Mouse (Mus musculus): Measurements from ENCODE around the gene Cacna2d1.
A peak's percentile ranks its signal among the peaks of the same experiment; 100 is the strongest.

Gene Cacna2d1

DNA sequence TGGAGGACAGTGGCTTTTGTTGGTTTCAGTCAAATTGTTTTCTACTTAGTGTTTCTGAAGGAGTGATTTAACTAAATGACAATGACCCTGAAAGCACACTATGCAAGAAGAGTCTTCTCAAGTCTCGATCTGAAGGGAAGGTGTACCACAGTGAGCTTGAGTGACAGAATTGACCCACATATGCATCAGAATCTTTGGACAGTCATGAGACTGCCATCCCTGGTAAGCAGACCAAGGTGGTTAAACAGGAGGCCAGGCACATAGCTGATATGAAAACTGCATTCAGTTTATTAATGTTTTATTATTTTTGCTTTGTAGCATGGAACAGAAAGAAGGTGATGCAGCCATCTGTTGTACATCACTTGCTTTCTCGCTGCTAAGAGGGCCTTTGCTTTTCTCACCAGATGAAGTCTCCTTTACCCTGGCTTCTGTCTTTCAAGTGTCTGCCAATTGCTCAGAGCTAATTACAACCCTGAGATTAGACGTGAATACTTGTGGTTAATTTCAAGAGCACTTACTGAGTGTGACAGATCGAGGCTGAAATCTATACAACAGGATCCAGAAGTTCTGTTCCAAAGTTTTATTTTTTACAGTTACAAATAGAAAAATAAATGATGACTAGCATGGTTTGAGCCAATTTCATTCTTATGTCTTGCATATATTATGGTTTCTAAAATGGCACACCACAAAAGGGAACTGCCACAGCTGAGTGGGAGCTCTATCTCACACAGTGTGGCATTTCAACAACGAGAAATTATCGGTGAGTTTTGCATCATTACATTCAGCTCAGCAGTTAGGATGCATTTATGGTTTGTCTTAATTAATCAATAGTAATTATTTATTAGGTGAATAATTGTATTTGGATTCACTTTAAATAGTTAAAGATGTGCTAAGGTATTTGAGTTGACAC lies 221.1 kb downstream of the Cacna2d1 start:
- no peak for DNase-seq (ENCODE audit: low spot score)

GRCm38 (mm10) chr5:16163270-16163669 lies 228.8 kb downstream of the Cacna2d1 start:
- DNase-seq (ENCODE audit: low spot score) = no peak

DNA sequence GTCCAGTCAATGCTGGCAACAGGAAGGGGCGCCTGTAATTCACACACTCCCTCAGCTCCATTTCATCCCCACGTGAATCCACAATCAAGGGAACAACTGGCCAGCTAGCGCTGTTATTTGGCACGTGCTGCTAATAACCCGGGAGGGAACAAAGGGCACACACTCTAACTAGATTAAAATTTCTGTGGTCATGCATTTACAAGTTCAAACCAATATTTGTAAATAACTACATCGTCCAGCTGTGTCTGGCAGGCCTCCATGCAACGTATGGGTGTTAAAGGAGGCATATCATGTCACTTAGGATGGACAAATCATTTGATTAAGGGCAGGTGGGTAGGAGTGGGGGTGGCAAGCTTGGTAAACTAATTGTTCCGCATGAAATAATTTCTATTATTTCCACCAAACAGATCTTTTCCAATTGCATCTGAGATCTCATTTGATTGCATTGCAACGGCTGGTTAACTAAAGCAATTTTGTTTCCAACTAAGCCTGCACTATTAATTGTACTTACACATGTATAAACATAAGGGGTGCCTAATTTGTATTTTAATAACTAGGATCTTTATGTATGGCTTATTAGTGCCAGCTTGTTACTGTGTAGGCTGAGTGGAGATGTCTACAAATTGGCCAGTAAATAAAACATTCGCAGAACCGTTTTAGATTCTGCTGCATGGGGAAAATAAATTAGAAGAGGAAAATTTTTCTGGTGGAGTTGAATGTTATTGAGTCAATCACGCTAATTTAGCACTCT lies 231.8 kb downstream of the Cacna2d1 start:
- no peak for DNase-seq (ENCODE audit: low spot score)

DNA sequence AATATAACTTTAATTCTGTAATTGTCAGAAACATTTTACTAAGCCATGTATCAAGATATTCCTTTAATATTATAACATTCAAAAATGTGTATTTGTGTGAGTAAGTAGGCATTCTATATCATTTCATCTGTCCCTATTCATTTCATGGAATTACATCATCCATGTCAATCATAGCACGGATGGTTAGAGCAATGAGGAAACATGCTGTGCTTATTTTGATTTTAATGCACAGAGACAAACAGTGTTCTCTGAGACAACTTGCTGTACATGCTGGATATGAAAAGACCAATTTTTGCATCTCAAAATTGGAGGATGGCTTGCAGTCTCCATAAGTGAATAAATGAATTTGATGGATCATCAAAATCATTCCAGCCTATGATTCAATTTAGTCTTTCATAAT lies 232.4 kb downstream of the Cacna2d1 start:
- DNase-seq (ENCODE audit: low spot score) = no peak

DNA sequence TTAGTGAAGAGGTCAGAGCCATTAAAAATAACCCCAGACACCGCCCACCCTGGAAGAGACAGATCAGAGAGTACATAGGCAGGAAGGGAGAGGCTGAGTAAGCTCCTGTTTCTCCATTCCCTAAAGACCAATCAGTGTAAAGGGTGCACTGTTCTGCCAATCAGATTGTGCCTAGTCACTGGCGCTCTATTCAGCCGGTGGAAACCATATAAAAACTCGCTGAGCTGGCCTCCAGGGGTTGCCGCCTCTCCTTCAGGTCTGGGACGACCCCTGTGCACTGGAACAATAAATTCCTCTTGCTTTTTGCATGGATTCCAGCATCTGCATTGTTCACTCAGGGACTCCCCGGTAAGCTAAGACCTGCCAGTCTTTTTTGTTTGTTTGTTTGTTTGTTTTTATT lies 246.6 kb downstream of the Cacna2d1 start:
- no peak for DNase-seq (ENCODE audit: low spot score)

GRCm38 (mm10) chr5:16184064-16184463 lies 249.6 kb downstream of the Cacna2d1 start:
- peak; percentile 55 for DNase-seq (ENCODE audit: low spot score)

GRCm38 (mm10) chr5:16187931-16188330 lies 253.4 kb downstream of the Cacna2d1 start:
- no peak for DNase-seq (ENCODE audit: low spot score)

GRCm38 (mm10) chr5:16189878-16190277 lies 255.4 kb downstream of the Cacna2d1 start:
- no peak for DNase-seq (ENCODE audit: low spot score)

GRCm38 (mm10) chr5:16191165-16191564 lies 256.7 kb downstream of the Cacna2d1 start:
- DNase-seq (ENCODE audit: low spot score) = no peak

- no peak for DNase-seq (ENCODE audit: low spot score)
Measured at GRCm38 (mm10) chr5:16199816-16200215, 265.3 kb downstream of the Cacna2d1 start.

GRCm38 (mm10) chr5:16221960-16222359 lies 287.5 kb downstream of the Cacna2d1 start:
- no peak for DNase-seq (ENCODE audit: low spot score)

DNA sequence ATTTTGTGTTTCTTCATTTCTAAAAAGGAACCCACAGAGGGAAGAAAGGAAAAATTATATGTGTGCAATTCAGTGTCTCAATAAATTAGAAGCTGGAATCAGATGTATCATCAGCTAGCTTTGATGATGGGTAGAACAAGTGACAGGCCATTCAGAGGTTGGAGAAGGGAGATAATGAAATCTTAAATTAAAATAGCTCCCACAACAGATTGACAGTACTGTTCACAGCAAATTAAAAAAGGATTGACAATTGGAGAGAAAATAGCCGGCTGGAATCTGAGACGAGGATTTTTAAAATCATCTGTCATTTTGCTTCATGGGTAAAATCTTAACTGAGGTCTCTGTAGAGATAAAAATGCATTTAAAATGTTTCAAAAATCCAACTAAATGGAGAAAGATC lies 290.9 kb downstream of the Cacna2d1 start:
- no peak for DNase-seq (ENCODE audit: low spot score)

DNA sequence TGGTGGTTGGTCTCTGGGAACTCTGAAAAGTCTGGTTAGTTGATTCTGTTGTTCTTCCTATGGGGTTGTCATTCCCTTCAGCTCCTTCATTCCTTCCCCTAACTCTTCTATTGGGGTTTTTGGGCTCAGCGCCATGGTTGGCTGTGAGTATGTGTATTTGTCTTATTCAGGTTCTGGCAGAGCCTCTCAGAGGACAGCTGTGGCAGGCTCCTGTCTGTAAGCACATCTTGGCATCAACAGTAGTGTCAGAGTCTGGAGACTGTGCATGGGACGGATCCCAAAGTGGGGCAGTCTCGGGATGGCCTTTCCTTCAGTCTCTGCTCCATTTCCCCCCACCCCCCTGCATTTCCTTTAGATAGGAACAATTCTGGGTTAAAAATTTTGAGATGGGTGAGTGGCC lies 294.9 kb downstream of the Cacna2d1 start:
- no peak for DNase-seq (ENCODE audit: low spot score)

GRCm38 (mm10) chr5:16231477-16231876 lies 297.0 kb downstream of the Cacna2d1 start:
- DNase-seq (ENCODE audit: low spot score) = no peak

GRCm38 (mm10) chr5:16234891-16235290 lies 300.4 kb downstream of the Cacna2d1 start:
- DNase-seq (ENCODE audit: low spot score) = no peak

GRCm38 (mm10) chr5:16235864-16236263 lies 301.4 kb downstream of the Cacna2d1 start:
- no peak for DNase-seq (ENCODE audit: low spot score)

DNA sequence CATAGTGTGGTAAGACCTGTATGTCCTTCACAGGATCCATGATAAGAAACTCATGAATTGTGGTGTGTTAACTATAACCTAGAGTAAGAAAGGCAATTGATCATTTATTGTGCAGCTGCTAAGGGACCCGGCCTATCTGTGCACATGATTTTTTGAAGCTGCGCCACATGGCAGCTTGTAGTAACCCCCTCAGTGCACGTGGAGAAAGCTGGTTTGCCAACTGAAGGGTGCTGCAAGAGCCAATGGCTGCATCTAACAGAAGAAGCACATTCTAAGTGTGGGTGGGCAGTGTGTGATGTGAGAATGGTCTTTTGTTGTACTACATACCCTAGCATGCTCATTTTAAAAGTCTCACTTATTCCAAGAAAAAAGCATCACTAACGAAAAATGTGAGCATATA lies 302.1 kb downstream of the Cacna2d1 start:
- DNase-seq (ENCODE audit: low spot score) = no peak

DNA sequence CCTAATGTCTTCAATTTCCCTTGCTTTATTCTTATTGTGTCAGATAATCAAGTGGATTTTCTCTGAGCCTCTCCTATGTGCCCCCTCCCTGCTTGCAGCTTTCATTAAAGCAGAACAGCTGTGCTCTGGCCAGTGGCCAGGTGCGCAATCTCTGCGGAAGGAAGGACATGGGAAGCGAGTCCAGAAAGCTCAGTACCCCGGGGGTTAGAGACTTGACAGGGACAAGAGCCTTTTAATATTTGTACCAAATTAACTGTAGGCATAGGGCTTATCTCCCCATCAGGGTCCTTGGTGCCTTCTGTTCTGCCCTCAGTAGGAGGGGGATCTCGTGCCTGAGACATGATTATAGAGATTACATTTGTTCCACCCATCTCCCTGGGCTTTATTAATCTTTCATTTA lies 303.5 kb downstream of the Cacna2d1 start:
- DNase-seq (ENCODE audit: low spot score) = peak; percentile 19

- DNase-seq (ENCODE audit: low spot score) = no peak
Measured at GRCm38 (mm10) chr5:16240255-16240654, 305.8 kb downstream of the Cacna2d1 start.

GRCm38 (mm10) chr5:16243599-16243998 lies 309.1 kb downstream of the Cacna2d1 start:
- no peak for DNase-seq (ENCODE audit: low spot score)

DNA sequence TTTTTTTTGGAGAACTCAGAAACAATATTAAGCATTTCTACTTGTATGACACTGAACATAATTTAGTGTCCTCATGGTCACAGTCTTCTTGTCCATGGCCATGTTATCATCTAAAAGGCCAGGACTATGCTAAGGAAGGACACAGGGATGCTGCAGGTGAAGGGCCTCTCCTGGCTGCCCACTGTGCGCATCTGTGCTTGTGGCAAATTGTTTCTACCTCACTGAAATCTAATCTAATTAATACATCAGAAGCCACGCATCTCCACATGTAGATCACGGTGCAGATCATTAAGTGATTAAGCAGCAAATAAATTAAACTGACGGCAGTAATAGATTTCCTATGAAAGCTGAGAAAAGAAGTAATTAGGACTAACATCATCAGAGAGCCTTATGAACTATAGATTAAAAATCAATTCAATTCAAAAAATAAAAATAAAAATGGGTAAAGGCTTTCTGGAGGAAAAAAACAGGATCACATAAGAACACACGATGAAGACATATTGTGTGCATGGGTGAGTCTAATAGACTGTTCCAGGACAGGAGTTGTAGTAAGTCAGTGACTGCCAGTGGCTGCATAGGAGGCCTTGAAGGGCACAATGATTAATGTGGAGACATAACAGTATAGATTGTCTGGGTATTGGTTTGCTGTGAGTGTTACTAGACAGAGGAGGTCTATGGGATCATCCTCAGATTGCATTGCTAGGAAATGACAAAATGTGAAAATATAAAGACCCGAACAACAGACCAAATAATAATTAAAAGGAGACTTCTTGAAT lies 318.4 kb downstream of the Cacna2d1 start:
- DNase-seq (ENCODE audit: low spot score) = no peak

- DNase-seq (ENCODE audit: low spot score) = no peak
Measured at GRCm38 (mm10) chr5:16253768-16254167, 319.3 kb downstream of the Cacna2d1 start.
